Mouse (Mus musculus) skeletal muscle tissue, postnatal 0 days (tissue): ENCODE results near the gene Cnot10. TPM values are rescaled to one million over a fixed set of nuclear protein-coding genes. Genes with fewer than 3 reads are reported as not detected.

Experiments used
- polyA plus RNA-seq: library from polyadenylated mRNA; unstranded; fragments of >200 nt; fragmentation: Nextera tagmentation; extraction: Ambion mirVana; gene quantifications from 2 replicates; pipeline ENCODE4 v1.2.1, GENCODE M21; 2015

Gene Cnot10
- 25.3 and 25.9 TPM in 2 replicates for polyA plus RNA-seq

DNA sequence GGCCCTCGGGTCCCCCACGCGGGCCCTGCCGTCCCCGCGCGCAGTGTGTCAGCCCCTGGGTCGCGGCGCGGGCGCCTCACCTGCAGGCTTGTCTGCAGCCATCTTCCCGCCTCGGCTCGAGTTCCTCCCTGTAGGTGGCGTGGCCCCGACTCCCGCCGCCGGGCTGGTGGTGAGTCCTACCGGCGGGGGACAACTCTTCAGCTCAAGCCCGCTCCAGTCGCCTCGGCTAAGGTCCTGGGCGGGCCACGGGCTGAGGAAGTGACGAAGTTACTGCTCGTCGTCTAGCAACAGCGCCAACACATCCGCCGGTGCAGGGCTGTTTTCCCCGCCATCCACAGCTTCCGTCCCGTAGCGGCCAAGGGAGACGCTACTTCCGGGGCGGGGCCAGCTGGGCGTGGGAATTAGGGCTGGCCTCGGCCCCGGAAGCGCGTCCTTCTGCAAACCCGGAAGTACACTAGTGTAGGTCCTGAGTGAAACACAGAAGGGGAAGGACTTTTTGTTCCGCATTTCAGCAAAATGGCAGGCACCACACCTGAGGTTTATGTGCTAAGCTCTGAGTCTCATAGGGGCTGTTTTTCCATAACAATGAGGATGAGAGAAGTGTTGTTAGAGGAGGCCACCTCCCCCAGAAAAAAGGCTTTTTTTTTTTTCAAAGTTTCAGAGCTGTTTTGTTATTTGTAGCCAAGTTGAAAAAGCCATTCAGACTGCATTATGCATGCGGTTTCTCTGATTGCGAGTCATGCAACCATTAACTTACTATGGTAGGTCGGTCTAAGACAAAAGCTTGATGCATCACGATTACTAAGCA lies at the start of gene Cnot10:
TSS of gene Cnot10 (minus strand) at position 346 of the 808 bp plus-strand sequence.

DNA sequence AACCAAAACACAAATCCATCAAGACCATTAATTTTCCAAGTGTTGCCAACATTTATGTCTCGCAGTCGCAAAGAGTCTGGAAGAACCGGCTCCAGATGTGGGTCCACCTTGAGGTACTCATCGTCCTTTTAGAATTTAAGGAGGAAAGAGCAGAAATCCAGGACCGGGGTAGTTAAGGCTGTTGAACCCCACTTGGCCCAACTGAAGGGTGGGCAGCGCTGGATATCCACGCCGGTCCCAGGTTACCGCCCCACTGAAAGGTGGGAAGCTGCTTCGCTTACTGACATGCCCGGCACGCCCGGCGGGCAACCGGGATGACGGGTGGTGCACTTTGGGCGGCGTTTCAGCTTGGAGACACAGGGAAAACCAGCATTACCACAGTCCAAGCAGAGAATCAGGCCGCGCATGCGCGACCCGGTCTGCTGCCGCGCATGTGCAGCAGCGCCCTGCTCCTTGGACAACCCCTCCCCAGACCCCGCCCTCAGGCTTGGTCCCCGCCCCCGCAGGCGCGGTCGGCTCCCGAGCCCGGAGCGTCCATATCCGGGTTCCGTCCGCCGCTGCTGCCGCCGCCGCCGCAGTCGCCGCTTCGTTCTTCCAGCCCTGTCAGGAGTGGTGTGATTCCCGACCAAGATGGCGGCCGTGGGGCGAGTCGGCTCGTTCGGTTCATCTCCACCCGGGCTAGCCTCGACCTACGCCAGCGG lies 48.4 kb upstream of the Cnot10 start, which contains the start of gene Dync1li1:
TSS of gene Dync1li1 (plus strand) at position 539 of the 701 bp plus-strand sequence.

DNA sequence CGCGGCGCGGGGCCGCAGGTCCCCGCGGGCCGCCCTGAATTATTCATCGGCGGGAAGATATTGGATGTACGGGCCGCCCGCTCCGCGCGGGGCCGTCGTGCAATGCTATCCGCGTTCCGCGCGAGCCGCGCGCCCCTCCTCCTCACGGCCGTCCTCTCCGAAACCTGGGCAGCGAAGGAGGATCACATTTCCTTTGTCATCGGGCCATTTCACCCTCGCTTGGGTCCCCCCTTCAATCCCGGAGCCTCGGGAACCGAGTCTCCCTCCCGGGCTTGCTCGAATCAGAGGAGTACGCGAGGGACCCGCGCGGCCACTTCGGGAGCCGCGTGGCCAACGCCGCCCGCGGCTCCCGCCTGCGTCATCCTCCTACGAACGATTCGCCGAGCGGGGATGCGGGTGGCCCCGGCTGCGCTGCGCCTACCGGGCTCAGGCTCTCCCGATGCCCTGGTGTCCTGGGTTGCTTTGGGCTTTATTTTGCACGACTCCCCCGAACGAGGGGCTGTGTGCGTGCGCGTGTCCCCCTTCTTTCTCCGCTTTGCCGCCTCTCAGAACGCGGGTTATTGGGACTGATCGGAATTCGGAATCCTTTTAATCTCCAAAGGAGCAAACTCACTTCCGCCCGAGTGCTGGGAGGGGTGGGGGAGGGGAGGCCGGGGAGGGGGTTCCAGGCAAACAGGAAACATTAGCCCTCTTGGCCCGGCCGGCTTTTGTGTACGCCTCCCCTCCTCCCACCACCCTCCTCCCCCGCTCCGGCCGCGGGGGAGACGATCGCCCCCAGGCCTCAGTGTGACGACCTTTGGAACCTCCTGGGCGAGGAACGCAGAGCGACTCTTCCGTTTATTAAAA lies 76.0 kb downstream of the Cnot10 start, which contains the start of gene Trim71:
TSS of gene Trim71 (minus strand) at position 609 of the 846 bp plus-strand sequence.

Other genes with a start within 250 kb of the Cnot10 start
- 90.7 and 128 TPM in 2 replicates for gene Crtap, start 249.5 kb downstream of the Cnot10 start, polyA plus RNA-seq
- gene Glb1, start 239.1 kb downstream of the Cnot10 start, polyA plus RNA-seq = 13.3 and 16.7 TPM in 2 replicates
- 2.5 and 2.7 TPM in 2 replicates for gene Tmppe, start 239.1 kb downstream of the Cnot10 start, polyA plus RNA-seq
- 0.38 TPM in 1 of 2 replicates, not detected in the other for gene Ccr4, start 135.3 kb downstream of the Cnot10 start, polyA plus RNA-seq
- gene C130032M10Rik, start 124.5 kb downstream of the Cnot10 start, polyA plus RNA-seq = 0.18 TPM in 1 of 2 replicates, not detected in the other
- gene Trim71, start 75.8 kb downstream of the Cnot10 start, polyA plus RNA-seq = 0.01 TPM in 1 of 2 replicates, not detected in the other
- gene Dync1li1, start 48.6 kb upstream of the Cnot10 start, polyA plus RNA-seq = 60.0 and 60.2 TPM in 2 replicates
- 21.2 and 23.1 TPM in 2 replicates for gene Cmtm6, start 90.9 kb upstream of the Cnot10 start, polyA plus RNA-seq
- 60.7 and 73.0 TPM in 2 replicates for gene Cmtm7, start 141.7 kb upstream of the Cnot10 start, polyA plus RNA-seq
- gene Cmtm8, start 204.0 kb upstream of the Cnot10 start, polyA plus RNA-seq = 10.2 TPM in 2 replicates